19 mouse cellular contexts compared by ENCODE assay signal in the genomic region with DNA sequence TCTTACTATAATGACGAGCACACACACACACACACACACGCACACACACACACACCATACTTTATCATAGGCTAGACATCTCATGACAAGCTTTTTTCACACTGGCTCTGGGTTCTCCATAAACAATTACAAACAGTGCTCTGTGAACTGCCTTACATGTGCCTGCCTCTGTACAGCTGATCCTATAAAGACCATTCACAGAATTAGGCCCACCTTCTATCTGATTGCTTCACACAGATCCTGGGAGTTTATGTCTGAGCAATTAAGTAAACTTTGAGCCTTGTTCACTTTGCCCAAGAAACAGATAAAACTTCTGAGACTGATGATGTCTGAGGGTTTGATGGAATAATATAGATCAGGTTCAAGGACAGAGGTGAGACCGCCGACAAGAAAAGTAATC. TPM values are rescaled to one million over a fixed set of nuclear protein-coding genes. Genes with fewer than 3 reads are reported as not detected.
"Had no signal": no experiment of that assay in that cellular context is flagged by ENCODE, and none has a peak within 500 bp of the region (broad histone marks: within the 10 kb centered on the region; RNA-seq: fewer than 3 reads in every experiment).

No protein-coding gene starts in this region.

- H3K9ac ChIP-seq: neural tube, embryonic 12.5 days; neural tube, embryonic 13.5 days; neural tube, embryonic 15.5 days; stomach, embryonic 15.5 days had no signal

- H3K4me3 ChIP-seq: neural tube, embryonic 12.5 days; neural tube, embryonic 13.5 days; neural tube, embryonic 15.5 days; stomach, embryonic 15.5 days had no signal

- DNase-seq: retina, postnatal 1 day; right cerebral cortex, adult 18-20 months; right cerebral cortex, postnatal 14 days; right cerebral cortex, postnatal 25 days; right cerebral cortex, postnatal 4 days; spleen, adult 18-20 months; thymus, adult 18-20 months; thymus, adult 2 months; thymus, postnatal 14 days; thymus, postnatal 25 days; thymus, postnatal 36 days; thymus, postnatal 4 days had no signal

- H3K27ac ChIP-seq: neural tube, embryonic 12.5 days; neural tube, embryonic 13.5 days; neural tube, embryonic 15.5 days; stomach, embryonic 15.5 days; stomach, postnatal 0 days had no signal

- H3K9me3 ChIP-seq: neural tube, embryonic 13.5 days; neural tube, embryonic 15.5 days; stomach, embryonic 15.5 days had no signal

- H3K4me2 ChIP-seq: neural tube, embryonic 12.5 days; neural tube, embryonic 13.5 days; neural tube, embryonic 15.5 days; stomach, embryonic 15.5 days had no signal

- H3K4me1 ChIP-seq: neural tube, embryonic 12.5 days; neural tube, embryonic 15.5 days; stomach, embryonic 15.5 days had no signal

- H3K36me3 ChIP-seq: neural tube, embryonic 12.5 days; neural tube, embryonic 13.5 days; neural tube, embryonic 15.5 days; stomach, embryonic 15.5 days had no signal

- H3K27me3 ChIP-seq: neural tube, embryonic 12.5 days; neural tube, embryonic 13.5 days; neural tube, embryonic 15.5 days; stomach, embryonic 15.5 days had no signal

RNA-seq across cellular contexts. Expression of gene Ccdc180, which starts 21.8 kb away (rescaled TPM):
- polyA plus RNA-seq: neural tube, embryonic 12.5 days; small intestine, adult 2 months; spleen, adult 2 months had no signal
